Mouse (Mus musculus) heart, adult 2 months (tissue): ENCODE data around the gene Edem2. TPM values are rescaled to one million over a fixed set of nuclear protein-coding genes. Genes with fewer than 3 reads are reported as not detected.

Source experiments
- DNase-seq, 2 experiments: peaks; one replicate each; pipeline ENCODE4 v3.0.0; 2021
- H3K27ac ChIP-seq: fragments of 200-600 bp; 2 replicates; pipeline ENCODE4 v1.8.1; 2022
- H3K27me3 ChIP-seq: fragments of 200-500 bp; 2 replicates; pipeline ENCODE4 v1.6.1; 2012; ENCODE audit warnings: mild to moderate bottlenecking, low read length, inconsistent platforms, mixed read lengths; ENCODE audit not compliant: control insufficient read depth, insufficient read depth
- H3K36me3 ChIP-seq: fragments of 200-500 bp; 2 replicates; pipeline ENCODE4 v1.6.1; 2012; ENCODE audit warnings: low read length, inconsistent platforms; ENCODE audit not compliant: control insufficient read depth, insufficient read depth
- H3K4me1 ChIP-seq: fragments of 200-500 bp; 2 replicates; pipeline ENCODE4 v1.6.1; 2011; ENCODE audit warnings: low read length; ENCODE audit not compliant: control insufficient read depth, insufficient read depth
- H3K4me3 ChIP-seq: fragments of 200-600 bp; 2 replicates; pipeline ENCODE4 v1.8.1; 2022
- H3K79me2 ChIP-seq: fragments of 200-500 bp; replicated peaks from 2 replicates; pipeline ENCODE4 v1.6.1; 2012; ENCODE audit warnings: mild to moderate bottlenecking, inconsistent platforms, low read length, moderate library complexity, mixed read lengths; ENCODE audit not compliant: control insufficient read depth, insufficient read depth
- H3K9ac ChIP-seq: fragments of 200-500 bp; 2 replicates; pipeline ENCODE4 v1.6.1; 2012; ENCODE audit warnings: low read depth, mild to moderate bottlenecking, control low read depth, inconsistent platforms, low read length, mixed read lengths
- CTCF ChIP-seq: fragments of 200-600 bp; IDR thresholded peaks from 2 replicates; pipeline ENCODE4 v1.8.1; 2022; ENCODE audit warnings: antibody characterized with exemption, mild to moderate bottlenecking, moderate library complexity
- EP300 ChIP-seq: fragments of 200-500 bp; IDR thresholded peaks from 2 replicates; pipeline ENCODE4 v1.6.1; 2011; ENCODE audit warnings: low read depth, low read length, control low read depth; ENCODE audit not compliant: insufficient read depth
- POLR2A ChIP-seq: fragments of 200-500 bp; IDR thresholded peaks from 2 replicates; pipeline ENCODE4 v1.6.1; 2011; ENCODE audit warnings: mild to moderate bottlenecking, low read depth, low read length, control low read depth; ENCODE audit not compliant: insufficient read depth
- WGBS: fragments of 180-500 bp; shearing (Covaris S2); methylation state at CpG from one replicate; pipeline ENCODE4 v1.1.7; 2018; 5-methylcytosine and 5-hydroxymethylcytosine counted together
- intact Hi-C: fragments of 180-260 bp; cut with DNase I; formaldehyde crosslinking; loops from one replicate; pipeline ENCODE4 v1.15.1; 2025
- polyA plus RNA-seq: library from polyadenylated mRNA; depleted of rRNA; stranded (reverse); fragments of >200 nt; gene quantifications from 2 replicates; pipeline ENCODE4 v1.2.3, GENCODE M21; 2012
- total RNA-seq, 2 experiments: library from RNA; stranded (reverse); gene quantifications; 2 replicates each; pipeline ENCODE4 v1.2.3; 2021

The Edem2 gene
- total and polyA plus RNA-seq, 3 experiments: 6.0 to 14.4 (median 6.4) TPM

DNA sequence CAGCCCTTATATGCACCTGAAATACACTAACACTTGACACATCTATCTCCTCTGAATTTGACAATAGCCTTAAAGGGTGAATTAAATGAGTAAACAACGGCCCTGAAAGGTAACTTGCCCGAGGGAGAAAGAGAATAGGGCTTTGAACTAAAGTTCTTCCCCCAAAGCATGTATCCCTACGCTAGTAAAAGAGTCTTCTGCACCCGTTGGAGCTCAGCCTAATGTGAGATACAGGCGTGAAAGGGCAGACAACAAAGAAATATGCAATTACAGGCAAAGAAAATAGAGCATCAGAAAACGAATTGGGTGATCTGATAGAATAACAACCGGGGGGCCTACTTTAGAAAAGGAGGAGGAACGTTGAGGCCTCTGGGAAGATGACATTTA, 37.9 kb downstream of the Edem2 start:
- intact Hi-C loops: loop anchor here (5.0 to 10.0 kb wide), 2 partner anchors 126 to 253 kb away; partner anchors contain the start of genes BC029722, Gdf5 and Gm15557
- Histone ChIP-seq H3K79me2 (peaks cover 9% of the 10 kb centered on the region), H3K27ac (peak overlapping the region; percentile 92), H3K36me3 (peaks cover 20% of the 10 kb centered on the region), H3K27me3 (no peaks in the 10 kb centered on the region), H3K4me1 (peaks cover 4% of the 10 kb centered on the region), H3K4me3 (peak overlapping the region; percentile 96), H3K9ac (peak overlapping the region; percentile 98)
- DNase-seq: no peak
- TF ChIP-seq EP300: no peak
- no peak for TF ChIP-seq CTCF
- TF ChIP-seq POLR2A: no peak
- 2% methylated on average over 8 of the region's 8 CpGs for WGBS

- DNase-seq: no peak
- H3K79me2 ChIP-seq: peaks cover 11% of the 10 kb centered on the region
- peaks cover 20% of the 10 kb centered on the region for H3K36me3 ChIP-seq
- 78% methylated on average over 4 of the region's 4 CpGs for WGBS
- TF ChIP-seq POLR2A (no peak), EP300 (no peak), CTCF (no peak)
- no peak overlapping the region for H3K4me3 ChIP-seq
- H3K9ac ChIP-seq: no peak overlapping the region
- intact Hi-C loops: no loop called here
- H3K27me3 ChIP-seq: no peaks in the 10 kb centered on the region
- H3K4me1 ChIP-seq: peaks cover 4% of the 10 kb centered on the region
- H3K27ac ChIP-seq: no peak overlapping the region
Measured at GRCm38 (mm10) chr2:155689211-155689610, 40.1 kb downstream of the Edem2 start.

DNA sequence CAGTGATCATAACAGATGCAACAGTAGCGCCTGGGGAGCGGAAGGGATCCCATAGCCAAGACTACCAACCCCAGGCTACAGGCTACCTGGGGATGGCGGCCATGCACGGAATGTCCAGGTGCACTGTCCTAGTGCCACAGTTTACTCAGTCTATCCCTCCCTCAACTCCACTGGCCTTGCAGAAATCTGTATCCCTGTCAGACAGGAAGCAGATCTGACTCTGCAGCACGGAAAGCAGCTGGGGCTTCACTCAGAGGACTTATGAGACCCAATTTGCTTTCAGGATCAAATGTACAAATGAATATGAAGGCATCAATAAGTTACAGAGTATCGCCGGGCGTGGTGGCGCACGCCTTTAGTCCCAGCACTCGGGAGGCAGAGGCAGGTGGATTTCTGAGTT, 41.5 kb downstream of the Edem2 start:
- TF ChIP-seq POLR2A: no peak
- no peak for TF ChIP-seq EP300
- TF ChIP-seq CTCF: no peak
- H3K27me3 ChIP-seq: no peaks in the 10 kb centered on the region
- H3K27ac ChIP-seq: no peak overlapping the region
- intact Hi-C loops: no loop called here
- no peak overlapping the region for H3K9ac ChIP-seq
- H3K36me3 ChIP-seq: peaks cover 20% of the 10 kb centered on the region
- peaks cover 4% of the 10 kb centered on the region for H3K4me1 ChIP-seq
- H3K4me3 ChIP-seq: no peak overlapping the region
- WGBS: 91% methylated on average over 11 of the region's 11 CpGs
- peaks cover 15% of the 10 kb centered on the region for H3K79me2 ChIP-seq
- no peak for DNase-seq

GRCm38 (mm10) chr2:155686572-155686971, 42.7 kb downstream of the Edem2 start:
- TF ChIP-seq CTCF: no peak
- no peak for TF ChIP-seq POLR2A
- TF ChIP-seq EP300: no peak
- H3K27me3 ChIP-seq: no peaks in the 10 kb centered on the region
- H3K36me3 ChIP-seq: peaks cover 20% of the 10 kb centered on the region
- H3K79me2 ChIP-seq: peaks cover 17% of the 10 kb centered on the region
- no peak for DNase-seq
- no peak overlapping the region for H3K27ac ChIP-seq
- H3K4me3 ChIP-seq: no peak overlapping the region
- 60% methylated on average over 5 of the region's 5 CpGs for WGBS
- H3K4me1 ChIP-seq: peaks cover 6% of the 10 kb centered on the region
- intact Hi-C loops: no loop called here
- no peak overlapping the region for H3K9ac ChIP-seq

DNA sequence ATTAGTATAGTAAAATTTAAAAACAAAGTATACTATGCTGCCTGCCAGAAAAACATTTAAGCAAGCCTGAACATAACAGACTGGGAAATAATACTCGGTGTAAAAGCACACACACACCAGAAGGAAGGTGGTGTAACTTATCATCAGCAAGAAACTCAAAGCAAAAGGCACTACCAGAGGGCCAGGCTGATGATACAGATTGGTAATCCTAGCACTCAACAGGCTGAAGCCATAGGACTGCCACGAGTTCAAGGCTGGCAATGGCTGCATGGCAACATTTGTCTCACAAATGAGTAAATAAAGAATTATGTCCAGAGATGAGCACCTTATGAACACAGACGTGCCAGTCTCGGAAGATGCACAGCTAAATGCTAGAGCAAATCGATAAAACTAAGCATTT, 45.5 kb downstream of the Edem2 start:
- 90% methylated on average over 5 of the region's 5 CpGs for WGBS
- H3K27me3 ChIP-seq: no peaks in the 10 kb centered on the region
- no peak overlapping the region for H3K27ac ChIP-seq
- DNase-seq: no peak
- H3K9ac ChIP-seq: no peak overlapping the region
- H3K4me3 ChIP-seq: no peak overlapping the region
- H3K79me2 ChIP-seq: peaks cover 11% of the 10 kb centered on the region
- H3K36me3 ChIP-seq: peaks cover 16% of the 10 kb centered on the region
- intact Hi-C loops: no loop called here
- no peak for TF ChIP-seq EP300
- no peak for TF ChIP-seq CTCF
- no peak for TF ChIP-seq POLR2A
- peaks cover 8% of the 10 kb centered on the region for H3K4me1 ChIP-seq

DNA sequence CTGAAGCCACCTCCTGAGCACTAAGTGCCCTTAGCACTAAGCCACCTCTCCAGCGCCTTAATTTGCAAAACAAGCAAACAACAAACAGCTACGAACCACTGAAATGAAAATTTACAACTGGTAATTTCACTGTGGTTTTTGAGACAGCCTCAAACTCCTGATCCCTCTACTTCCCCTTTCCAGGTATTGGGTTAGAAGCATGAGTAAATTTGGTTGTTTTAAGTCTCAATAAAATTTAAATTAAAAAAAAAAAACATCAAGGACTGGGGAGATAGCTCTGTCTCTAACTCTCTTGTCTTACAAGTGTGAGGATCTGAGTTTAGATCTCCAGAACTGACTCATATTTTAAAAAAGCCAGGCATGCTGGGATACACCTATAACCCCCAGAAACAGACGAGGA, 46.1 kb downstream of the Edem2 start:
- H3K36me3 ChIP-seq: peaks cover 16% of the 10 kb centered on the region
- WGBS: 82% methylated on average over 3 of the region's 3 CpGs
- DNase-seq: no peak
- H3K4me1 ChIP-seq: peaks cover 8% of the 10 kb centered on the region
- no peak overlapping the region for H3K27ac ChIP-seq
- intact Hi-C loops: no loop called here
- no peak for TF ChIP-seq POLR2A
- TF ChIP-seq CTCF: no peak
- TF ChIP-seq EP300: no peak
- no peaks in the 10 kb centered on the region for H3K27me3 ChIP-seq
- peaks cover 11% of the 10 kb centered on the region for H3K79me2 ChIP-seq
- no peak overlapping the region for H3K9ac ChIP-seq
- H3K4me3 ChIP-seq: no peak overlapping the region
